Mouse (Mus musculus): ENCODE results near the gene Ctnna2. TPM values are rescaled to one million over a fixed set of nuclear protein-coding genes. Genes with fewer than 3 reads are reported as not detected.
A peak's percentile ranks its signal among the peaks of the same experiment; 100 is the strongest.

The Ctnna2 gene
- total and polyA plus RNA-seq, 2 experiments, result not detected

GRCm38 (mm10) chr6:77475354-77475753 lies 504.1 kb downstream of the Ctnna2 start:
- Histone ChIP-seq H3K36me3 (ENCODE audit: control insufficient read depth, insufficient read depth, low read length) (no peaks in the 10 kb centered on the region), H3K79me2 (ENCODE audit: control insufficient read depth, insufficient read depth, low read length) (no peaks in the 10 kb centered on the region), H3K4me3 (ENCODE audit: insufficient read depth, low read depth, low read length) (no peak overlapping the region), H3K27ac (replicated peaks; ENCODE audit: insufficient read depth, low read depth, low read length) (no peak overlapping the region), H3K9ac (ENCODE audit: low read depth, low read length) (no peak overlapping the region), H3K4me1 (ENCODE audit: control insufficient read depth, insufficient read depth, low read length) (no peaks in the 10 kb centered on the region; the same call in 1 of the 2 replicates), H3K27me3 (ENCODE audit: control insufficient read depth, insufficient read depth, low read length) (no peaks in the 10 kb centered on the region)
- peak; percentile 96 for DNase-seq (ENCODE audit: extremely low read depth, low read depth, low spot score)
- TF ChIP-seq POLR2A (IDR thresholded peaks at IDR 0.05; ENCODE audit: extremely low read depth, insufficient read depth, low read length) (no peak), CTCF (IDR thresholded peaks at IDR 0.05; ENCODE audit: low read depth, low read length) (no peak)
- 10% methylated on average over 1 of the region's 1 CpGs for WGBS

- H3K4me1 ChIP-seq (ENCODE audit: control insufficient read depth, insufficient read depth, low read length), result no peaks in the 10 kb centered on the region; the same call in 1 of the 2 replicates
- H3K9ac ChIP-seq (ENCODE audit: low read depth, low read length), result no peak overlapping the region
- no peak for DNase-seq (ENCODE audit: extremely low read depth, low read depth, low spot score)
- H3K36me3 ChIP-seq (ENCODE audit: control insufficient read depth, insufficient read depth, low read length), result no peaks in the 10 kb centered on the region
- H3K4me3 ChIP-seq (ENCODE audit: insufficient read depth, low read depth, low read length), result no peak overlapping the region
- no peak for TF ChIP-seq POLR2A (IDR thresholded peaks at IDR 0.05; ENCODE audit: extremely low read depth, insufficient read depth, low read length)
- no peak for TF ChIP-seq CTCF (IDR thresholded peaks at IDR 0.05; ENCODE audit: low read depth, low read length)
- H3K79me2 ChIP-seq (ENCODE audit: control insufficient read depth, insufficient read depth, low read length), result no peaks in the 10 kb centered on the region
- H3K27me3 ChIP-seq (ENCODE audit: control insufficient read depth, insufficient read depth, low read length), result no peaks in the 10 kb centered on the region
- WGBS, result 78% methylated on average over 7 of the region's 7 CpGs
- no peak overlapping the region for H3K27ac ChIP-seq (replicated peaks; ENCODE audit: insufficient read depth, low read depth, low read length)
Observed at GRCm38 (mm10) chr6:77473256-77473655, 506.2 kb downstream of the Ctnna2 start.

- no peak for DNase-seq (ENCODE audit: extremely low read depth, low read depth, low spot score)
- no peaks in the 10 kb centered on the region for H3K36me3 ChIP-seq (ENCODE audit: control insufficient read depth, insufficient read depth, low read length)
- no peaks in the 10 kb centered on the region for H3K27me3 ChIP-seq (ENCODE audit: control insufficient read depth, insufficient read depth, low read length)
- whole genome bisulfite sequencing, result 89% methylated on average over 3 of the region's 3 CpGs
- H3K9ac ChIP-seq (ENCODE audit: low read depth, low read length), result no peak overlapping the region
- TF ChIP-seq CTCF (IDR thresholded peaks at IDR 0.05; ENCODE audit: low read depth, low read length) (no peak), POLR2A (IDR thresholded peaks at IDR 0.05; ENCODE audit: extremely low read depth, insufficient read depth, low read length) (no peak)
- H3K4me3 ChIP-seq (ENCODE audit: insufficient read depth, low read depth, low read length), result no peak overlapping the region
- H3K79me2 ChIP-seq (ENCODE audit: control insufficient read depth, insufficient read depth, low read length), result no peaks in the 10 kb centered on the region
- no peaks in the 10 kb centered on the region; the same call in 1 of the 2 replicates for H3K4me1 ChIP-seq (ENCODE audit: control insufficient read depth, insufficient read depth, low read length)
- H3K27ac ChIP-seq (replicated peaks; ENCODE audit: insufficient read depth, low read depth, low read length), result no peak overlapping the region
Observed at GRCm38 (mm10) chr6:77468058-77468457, 511.4 kb downstream of the Ctnna2 start.

- H3K79me2 ChIP-seq (ENCODE audit: control insufficient read depth, insufficient read depth, low read length), result no peaks in the 10 kb centered on the region
- WGBS, result 21% methylated on average over 1 of the region's 1 CpGs
- H3K4me1 ChIP-seq (ENCODE audit: control insufficient read depth, insufficient read depth, low read length), result peaks cover 2% of the 10 kb centered on the region; the same call in 1 of the 2 replicates
- no peak overlapping the region for H3K27ac ChIP-seq (replicated peaks; ENCODE audit: insufficient read depth, low read depth, low read length)
- H3K27me3 ChIP-seq (ENCODE audit: control insufficient read depth, insufficient read depth, low read length), result no peaks in the 10 kb centered on the region
- H3K9ac ChIP-seq (ENCODE audit: low read depth, low read length), result no peak overlapping the region
- H3K36me3 ChIP-seq (ENCODE audit: control insufficient read depth, insufficient read depth, low read length), result no peaks in the 10 kb centered on the region
- no peak overlapping the region for H3K4me3 ChIP-seq (ENCODE audit: insufficient read depth, low read depth, low read length)
- DNase-seq (ENCODE audit: extremely low read depth, low read depth, low spot score), result peak; percentile 85
- TF ChIP-seq POLR2A (IDR thresholded peaks at IDR 0.05; ENCODE audit: extremely low read depth, insufficient read depth, low read length), result no peak
- no peak for TF ChIP-seq CTCF (IDR thresholded peaks at IDR 0.05; ENCODE audit: low read depth, low read length)
Observed at GRCm38 (mm10) chr6:77462737-77463136, 516.8 kb downstream of the Ctnna2 start.

GRCm38 (mm10) chr6:77457919-77458318 lies 521.6 kb downstream of the Ctnna2 start:
- no peak overlapping the region for H3K4me3 ChIP-seq (ENCODE audit: insufficient read depth, low read depth, low read length)
- no peak overlapping the region for H3K27ac ChIP-seq (replicated peaks; ENCODE audit: insufficient read depth, low read depth, low read length)
- H3K27me3 ChIP-seq (ENCODE audit: control insufficient read depth, insufficient read depth, low read length), result no peaks in the 10 kb centered on the region
- no peaks in the 10 kb centered on the region for H3K79me2 ChIP-seq (ENCODE audit: control insufficient read depth, insufficient read depth, low read length)
- WGBS, result 69% methylated on average over 2 of the region's 2 CpGs
- TF ChIP-seq CTCF (IDR thresholded peaks at IDR 0.05; ENCODE audit: low read depth, low read length) (no peak), POLR2A (IDR thresholded peaks at IDR 0.05; ENCODE audit: extremely low read depth, insufficient read depth, low read length) (no peak)
- peaks cover 2% of the 10 kb centered on the region; the same call in 1 of the 2 replicates for H3K4me1 ChIP-seq (ENCODE audit: control insufficient read depth, insufficient read depth, low read length)
- no peak overlapping the region for H3K9ac ChIP-seq (ENCODE audit: low read depth, low read length)
- DNase-seq (ENCODE audit: extremely low read depth, low read depth, low spot score), result no peak
- no peaks in the 10 kb centered on the region for H3K36me3 ChIP-seq (ENCODE audit: control insufficient read depth, insufficient read depth, low read length)

- no peak for DNase-seq (ENCODE audit: extremely low read depth, low read depth, low spot score)
- no peak overlapping the region for H3K9ac ChIP-seq (ENCODE audit: low read depth, low read length)
- no peak overlapping the region for H3K4me3 ChIP-seq (ENCODE audit: insufficient read depth, low read depth, low read length)
- H3K4me1 ChIP-seq (ENCODE audit: control insufficient read depth, insufficient read depth, low read length), result no peaks in the 10 kb centered on the region
- H3K27ac ChIP-seq (replicated peaks; ENCODE audit: insufficient read depth, low read depth, low read length), result no peak overlapping the region
- TF ChIP-seq POLR2A (IDR thresholded peaks at IDR 0.05; ENCODE audit: extremely low read depth, insufficient read depth, low read length), result no peak
- no peak for TF ChIP-seq CTCF (IDR thresholded peaks at IDR 0.05; ENCODE audit: low read depth, low read length)
- 84% methylated on average over 1 of the region's 1 CpGs for WGBS
- H3K36me3 ChIP-seq (ENCODE audit: control insufficient read depth, insufficient read depth, low read length), result no peaks in the 10 kb centered on the region
- no peaks in the 10 kb centered on the region for H3K79me2 ChIP-seq (ENCODE audit: control insufficient read depth, insufficient read depth, low read length)
- peaks cover 2% of the 10 kb centered on the region; the same call in 1 of the 2 replicates for H3K27me3 ChIP-seq (ENCODE audit: control insufficient read depth, insufficient read depth, low read length)
Observed at GRCm38 (mm10) chr6:77446861-77447260, 532.6 kb downstream of the Ctnna2 start.
